Mouse (Mus musculus) bone marrow, adult 2 months (tissue): ENCODE data around the gene Tead3.
A peak's percentile ranks its signal among the peaks of the same experiment; 100 is the strongest.

Source experiments
- CTCF ChIP-seq: fragments of 200-500 bp; IDR thresholded peaks from 2 replicates; pipeline ENCODE4 v1.5.1; 2011; ENCODE audit warnings: low read length, control low read depth; ENCODE audit not compliant: control insufficient read depth, insufficient read depth
- POLR2A ChIP-seq: fragments of 200-500 bp; IDR thresholded peaks from 2 replicates; pipeline ENCODE4 v1.6.1; 2011; ENCODE audit warnings: low read depth, mild to moderate bottlenecking, control low read depth, low read length, borderline replicate concordance; ENCODE audit not compliant: control insufficient read depth

DNA sequence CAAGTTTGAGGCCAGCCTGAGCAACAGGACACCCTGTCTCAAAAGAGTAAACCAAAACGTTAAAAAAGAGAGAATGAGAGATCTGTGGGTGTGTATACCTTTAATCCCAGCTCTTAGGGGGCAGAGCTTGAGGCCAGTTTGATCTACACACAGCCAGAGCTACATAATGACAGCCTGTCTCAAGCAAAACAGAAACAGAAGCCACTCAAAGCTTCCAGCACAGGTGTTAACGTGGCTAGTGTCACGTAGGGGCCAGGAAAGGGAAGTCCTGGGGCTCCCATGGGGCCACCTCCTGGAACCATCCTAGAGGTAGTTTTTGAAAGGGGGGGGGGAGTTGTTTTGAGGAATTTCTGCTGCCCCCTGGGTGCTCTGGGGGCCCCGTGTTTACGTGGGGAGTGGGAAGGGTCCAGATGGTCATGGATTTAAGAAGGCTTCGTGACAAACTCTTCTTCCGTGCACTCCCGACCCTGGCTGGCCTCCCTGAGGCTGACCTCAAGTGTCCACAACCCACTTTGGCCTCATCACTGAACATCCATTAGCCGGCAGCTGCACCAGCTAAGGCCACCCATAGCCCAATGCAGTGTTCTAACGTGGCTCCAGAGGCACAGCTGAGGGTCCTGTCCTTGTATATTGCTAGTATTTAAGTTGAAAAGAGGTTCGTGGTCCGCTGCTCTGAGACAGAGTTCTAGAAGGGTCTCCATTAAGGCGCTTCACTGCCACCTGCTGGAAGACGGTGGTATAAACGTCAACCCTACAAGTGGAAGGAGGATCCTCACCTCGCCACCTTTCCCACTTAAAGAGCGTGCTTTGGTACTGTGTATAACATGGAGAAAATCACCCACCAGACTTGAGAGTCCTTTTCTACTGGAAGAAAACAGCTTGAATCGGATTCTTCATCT lies 42.1 kb downstream of the Tead3 start:
- TF ChIP-seq CTCF (peak; percentile 84), POLR2A (no peak)
